41 mouse cellular contexts compared by ENCODE assay signal in the genomic region with DNA sequence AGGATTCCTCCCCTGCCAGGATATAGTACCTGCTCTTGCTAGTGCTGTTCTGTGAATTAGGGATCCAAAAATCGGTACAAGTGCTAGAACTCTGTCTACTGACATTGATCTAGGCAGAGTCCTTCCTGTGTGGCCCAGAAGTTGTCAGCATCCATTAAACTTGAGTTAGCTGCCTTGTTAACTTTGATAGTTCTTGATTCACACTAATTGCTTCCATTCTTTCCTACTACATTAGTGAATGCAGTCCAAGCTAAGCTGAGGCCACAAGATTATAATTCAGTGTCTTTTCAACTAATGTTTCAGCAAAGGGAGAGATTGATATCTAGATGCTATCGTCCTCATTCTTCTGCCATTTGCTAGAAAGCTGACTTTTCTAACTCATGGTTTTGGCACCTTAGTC. TPM values are rescaled to one million over a fixed set of nuclear protein-coding genes. Genes with fewer than 3 reads are reported as not detected.
"Had no signal": no experiment of that assay in that cellular context is flagged by ENCODE, and none has a peak within 500 bp of the region (broad histone marks: within the 10 kb centered on the region; RNA-seq: fewer than 3 reads in every experiment).

No protein-coding gene starts in this region.

- H3K36me3 ChIP-seq: limb, embryonic 10.5 days; limb, embryonic 12.5 days; limb, embryonic 13.5 days; limb, embryonic 15.5 days; liver, embryonic 12.5 days; liver, embryonic 13.5 days; liver, embryonic 15.5 days; lung, embryonic 15.5 days; midbrain, embryonic 10.5 days; midbrain, embryonic 12.5 days; midbrain, embryonic 13.5 days; midbrain, embryonic 15.5 days had no signal

- H3K27ac ChIP-seq: limb, embryonic 10.5 days; limb, embryonic 12.5 days; limb, embryonic 13.5 days; limb, embryonic 15.5 days; liver, embryonic 12.5 days; liver, embryonic 13.5 days; liver, embryonic 14.5 days; liver, embryonic 15.5 days; lung, embryonic 15.5 days; macrophage; midbrain, embryonic 10.5 days; midbrain, embryonic 12.5 days; midbrain, embryonic 13.5 days; midbrain, embryonic 15.5 days had no signal

- H3K4me1 ChIP-seq: limb, embryonic 12.5 days; limb, embryonic 13.5 days; limb, embryonic 15.5 days; liver, embryonic 12.5 days; liver, embryonic 13.5 days; liver, embryonic 15.5 days; lung, embryonic 15.5 days; megakaryocyte, embryonic 14.5 days; midbrain, embryonic 10.5 days; midbrain, embryonic 12.5 days; midbrain, embryonic 13.5 days; midbrain, embryonic 15.5 days had no signal

- H3K4me2 ChIP-seq: limb, embryonic 12.5 days; limb, embryonic 13.5 days; limb, embryonic 15.5 days; liver, embryonic 11.5 days; liver, embryonic 12.5 days; liver, embryonic 13.5 days; liver, embryonic 15.5 days; lung, embryonic 14.5 days; lung, embryonic 15.5 days; midbrain, embryonic 11.5 days; midbrain, embryonic 12.5 days; midbrain, embryonic 13.5 days; midbrain, embryonic 15.5 days had no signal

- DNase-seq: left cerebral cortex, postnatal 4 days; liver; liver, embryonic 13.5 days; liver, postnatal 0 days; lung, adult 18-20 months; lung, adult 2 months; lung, postnatal 10 days; lung, postnatal 14 days; lung, postnatal 36 days; lung, postnatal 4 days; midbrain, embryonic 14.5 days had no signal

- H3K27me3 ChIP-seq: limb, embryonic 12.5 days; limb, embryonic 13.5 days; limb, embryonic 15.5 days; liver, embryonic 12.5 days; liver, embryonic 13.5 days; liver, embryonic 15.5 days; lung, embryonic 15.5 days; megakaryocyte, embryonic 14.5 days; midbrain, embryonic 12.5 days; midbrain, embryonic 13.5 days; midbrain, embryonic 15.5 days had no signal

- H3K9ac ChIP-seq: limb, embryonic 12.5 days; limb, embryonic 13.5 days; limb, embryonic 15.5 days; liver, embryonic 12.5 days; liver, embryonic 13.5 days; liver, embryonic 14.5 days; liver, embryonic 15.5 days; liver, postnatal 0 days; lung, embryonic 14.5 days; lung, embryonic 15.5 days; midbrain, embryonic 12.5 days; midbrain, embryonic 13.5 days; midbrain, embryonic 15.5 days had no signal

- ATAC-seq: liver, embryonic 12.5 days; liver, postnatal 0 days; lung, postnatal 0 days; midbrain, embryonic 13.5 days; midbrain, embryonic 15.5 days; midbrain, embryonic 16.5 days had no signal

- H3K4me3 ChIP-seq: limb, embryonic 10.5 days; limb, embryonic 12.5 days; limb, embryonic 13.5 days; limb, embryonic 15.5 days; liver, embryonic 12.5 days; liver, embryonic 13.5 days; liver, embryonic 15.5 days; lung, embryonic 15.5 days; megakaryocyte, embryonic 14.5 days; midbrain, embryonic 10.5 days; midbrain, embryonic 12.5 days; midbrain, embryonic 13.5 days; midbrain, embryonic 15.5 days; myocyte had no signal

- H3K9me3 ChIP-seq: limb, embryonic 10.5 days; limb, embryonic 12.5 days; limb, embryonic 13.5 days; limb, embryonic 15.5 days; liver, embryonic 12.5 days; liver, embryonic 13.5 days; liver, embryonic 15.5 days; lung, embryonic 15.5 days; megakaryocyte, embryonic 14.5 days; midbrain, embryonic 10.5 days; midbrain, embryonic 12.5 days; midbrain, embryonic 13.5 days; midbrain, embryonic 15.5 days had no signal

RNA-seq across cellular contexts. Expression of gene A730009L09Rik, which starts 58.3 kb away (rescaled TPM):
- total RNA-seq: left cerebral cortex, postnatal 4 days; liver, adult 2 months; megakaryocyte progenitor cell, adult 5-6 weeks; megakaryocyte, adult 5-6 weeks; megakaryocyte-erythroid progenitor cell, adult 5-6 weeks; monocyte, adult 5-6 weeks had no signal
- polyA plus RNA-seq: limb, embryonic 10.5 days; limb, embryonic 11.5 days; limb, embryonic 12.5 days; limb, embryonic 13.5 days; limb, embryonic 14.5 days; limb, embryonic 15.5 days; liver, adult 2 months; liver, embryonic 11.5 days; liver, embryonic 12.5 days; liver, embryonic 13.5 days; liver, embryonic 14.5 days; liver, embryonic 15.5 days; liver, embryonic 16.5 days; liver, postnatal 0 days; lung, adult 2 months; lung, embryonic 14.5 days; lung, embryonic 15.5 days; lung, embryonic 16.5 days; lung, postnatal 0 days; macrophage; midbrain, embryonic 10.5 days; midbrain, embryonic 11.5 days; midbrain, embryonic 12.5 days; midbrain, embryonic 14.5 days; myocyte; neural tube, embryonic 11.5 days had no signal
